Mouse (Mus musculus) spleen, adult 10 weeks (tissue): ENCODE data around the gene Zswim8. TPM values are rescaled to one million over a fixed set of nuclear protein-coding genes. Genes with fewer than 3 reads are reported as not detected.

Experiments used
- polyA plus RNA-seq: library from polyadenylated mRNA; stranded (reverse); fragments of 350-450 nt; fragmentation: Illumina TruSeq; extraction: RNeasy Lipid Tissue Mini Kit (QIAGEN cat#74804); gene quantifications from one replicate; pipeline ENCODE4 v1.2.3, GENCODE M21; 2015; ENCODE audit warnings: low replicate concordance; ENCODE audit not compliant: insufficient read depth

Zswim8 gene
- 47.2 TPM for polyA plus RNA-seq

GRCm38 (mm10) chr14:20707201-20708190 lies at the start of gene Zswim8:
TSS of gene Zswim8 (plus strand) at chr14:20707552.

DNA sequence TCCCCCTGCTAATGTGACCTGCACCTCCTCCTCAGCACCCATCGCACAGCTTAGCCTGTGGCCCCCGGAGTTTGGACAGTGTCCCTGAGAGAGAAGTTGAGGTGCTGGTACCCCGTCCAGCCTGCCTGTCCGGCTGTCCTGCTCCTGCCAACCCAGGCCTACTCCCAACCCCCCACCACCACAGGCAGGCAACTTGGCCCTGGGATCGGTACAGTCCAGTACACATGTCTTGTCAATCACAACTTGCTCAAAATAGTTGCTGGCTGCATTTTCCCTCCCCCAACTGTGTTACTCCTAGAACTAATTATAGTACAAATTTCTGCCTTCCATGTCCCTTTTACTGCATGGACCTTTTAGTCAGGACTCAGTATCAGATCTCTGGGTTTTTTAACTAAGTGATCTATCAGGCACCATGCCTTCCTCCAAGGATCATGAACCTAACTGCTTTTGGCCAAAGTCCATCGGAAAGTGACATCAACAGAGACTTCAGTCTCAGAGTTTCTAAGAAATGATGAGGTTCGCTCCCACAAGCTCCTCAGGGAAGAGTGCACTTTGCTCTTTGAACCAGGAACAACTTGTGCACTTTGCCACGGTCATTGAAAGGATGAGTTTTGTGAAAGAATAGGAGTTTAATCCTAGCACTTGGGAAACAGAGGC lies 39.1 kb upstream of the Zswim8 start, which contains the start of gene Synpo2l:
Gene Synpo2l, minus strand, starts transcription at position 201 of the 657 bp plus-strand sequence.

DNA sequence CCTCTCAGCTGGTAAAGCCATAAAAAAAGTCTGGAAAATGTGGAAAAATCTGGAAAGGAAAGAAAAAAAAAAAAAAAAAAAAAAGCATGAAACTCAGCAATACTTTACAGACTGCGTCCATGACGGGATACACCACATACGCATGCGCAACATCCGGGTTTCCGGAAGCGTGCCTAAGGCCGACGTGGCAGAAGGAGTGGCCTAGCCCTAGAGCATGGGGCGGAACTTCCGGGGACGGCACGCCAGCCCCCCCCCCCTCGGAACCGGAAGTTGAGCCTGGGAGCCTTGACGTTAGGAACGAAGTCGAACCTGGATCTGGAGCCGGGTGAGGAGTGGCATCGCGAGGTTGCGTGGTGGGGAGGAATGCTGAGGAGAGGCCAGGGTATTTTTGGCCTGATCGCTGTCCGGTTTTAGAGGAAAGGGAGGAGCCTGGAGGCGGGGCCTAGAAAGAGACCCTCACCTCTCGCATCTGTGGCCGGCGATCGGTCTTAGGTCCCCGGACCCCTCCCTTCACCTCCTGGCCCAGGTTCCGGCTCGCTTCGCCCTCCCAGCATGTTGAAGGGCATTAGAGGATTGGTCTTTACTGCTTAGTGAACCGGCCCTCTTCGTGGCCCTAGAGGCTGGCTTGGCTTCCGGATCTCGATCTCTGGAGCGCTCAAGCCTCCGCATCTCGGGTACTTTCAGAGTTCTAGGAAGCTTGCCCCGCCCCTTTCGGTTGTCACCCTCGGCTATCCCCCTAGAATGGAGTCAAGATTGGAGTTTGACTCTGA lies 33.1 kb upstream of the Zswim8 start, which contains the start of gene Sec24c:
Gene Sec24c, plus strand, starts transcription at position 245 of the 770 bp plus-strand sequence.

DNA sequence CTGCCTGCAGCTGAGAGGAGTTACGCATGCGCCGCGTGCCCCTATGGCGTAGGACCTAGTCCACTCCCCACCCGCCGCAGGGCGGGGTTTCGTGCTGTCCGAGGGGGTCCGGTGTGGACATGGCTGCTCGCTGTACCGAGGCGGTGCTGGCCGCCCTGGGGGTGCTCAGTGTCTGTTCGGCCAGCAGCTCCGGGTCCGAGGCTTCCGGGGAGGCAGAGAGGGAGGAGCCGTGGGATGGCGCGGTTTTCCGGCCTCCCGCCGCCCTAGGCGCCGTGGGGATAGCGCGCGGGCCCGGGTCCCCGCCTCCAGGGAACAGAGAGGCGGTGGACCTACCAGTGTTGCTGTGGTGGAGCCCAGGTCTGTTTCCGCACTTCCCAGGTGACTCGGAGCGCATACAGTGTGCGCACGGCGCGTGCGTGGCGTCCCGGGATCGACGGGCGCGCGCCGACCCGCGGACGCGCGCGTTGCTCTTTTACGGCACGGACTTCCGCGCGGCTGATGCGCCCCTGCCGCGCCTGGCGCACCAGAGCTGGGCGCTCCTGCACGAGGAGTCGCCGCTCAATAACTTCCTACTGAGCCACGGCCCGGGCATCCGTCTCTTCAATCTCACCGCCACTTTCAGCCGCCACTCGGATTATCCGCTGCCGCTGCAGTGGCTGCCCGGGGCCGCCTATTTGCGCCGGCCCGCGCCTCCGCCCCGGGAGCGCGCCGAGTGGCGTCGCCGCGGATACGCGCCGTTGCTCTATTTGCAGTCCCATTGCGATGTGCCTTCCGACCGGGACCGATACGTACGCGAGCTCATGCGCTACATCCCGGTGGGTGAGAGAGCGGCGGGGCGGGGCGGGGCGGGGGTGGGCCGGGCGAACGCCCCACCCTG lies 12.2 kb upstream of the Zswim8 start, which contains the start of gene Fut11:
Gene Fut11, plus strand, starts transcription at position 85 of the 877 bp plus-strand sequence.

GRCm38 (mm10) chr14:20702741-20703381 lies 4.5 kb upstream of the Zswim8 start, which contains the start of gene Chchd1:
TSS of gene Chchd1 (plus strand) at chr14:20703006.

DNA sequence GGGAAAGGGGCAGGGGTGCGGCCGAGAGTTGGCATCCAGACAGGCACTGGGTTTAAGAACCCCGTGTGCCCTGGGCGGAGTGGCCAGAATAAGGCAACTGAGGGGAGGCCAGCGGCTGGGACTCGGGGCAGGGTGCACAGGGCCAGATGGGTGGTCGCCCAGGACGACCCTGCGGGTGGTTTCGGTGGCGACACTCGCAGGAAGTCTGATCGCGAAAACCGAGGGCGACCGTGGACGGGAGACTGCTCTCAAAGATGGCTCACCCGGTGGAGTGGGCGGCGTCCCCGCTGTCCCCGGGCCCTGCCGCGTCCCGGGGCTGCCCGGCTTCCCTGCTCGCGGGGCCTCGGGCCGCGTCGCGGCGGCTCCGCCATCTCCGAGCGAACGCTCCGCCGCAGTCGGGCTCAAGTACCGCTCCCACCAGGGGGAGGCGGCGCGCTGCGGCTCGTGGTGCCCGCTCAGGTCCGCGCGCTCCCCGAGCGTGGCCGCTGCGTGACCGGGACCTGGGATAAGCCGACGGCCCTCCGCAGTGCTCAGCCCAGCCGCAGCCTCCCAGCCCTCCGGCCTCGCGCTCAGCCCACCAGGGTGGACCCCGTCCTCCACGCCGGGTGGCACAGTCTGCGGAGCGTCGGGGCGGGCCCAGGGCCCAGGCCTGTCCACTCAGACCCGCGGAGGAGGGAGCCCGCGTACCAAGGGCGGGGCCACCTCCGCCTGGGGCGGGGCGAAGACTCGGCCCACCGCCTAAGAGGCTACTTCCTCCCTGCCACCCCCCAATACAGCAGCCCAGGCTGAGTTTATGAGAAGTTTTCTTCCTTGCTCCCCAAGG lies 26.8 kb downstream of the Zswim8 start, which contains the start of gene Ndst2:
Gene Ndst2, minus strand, starts transcription at position 611 of the 823 bp plus-strand sequence.

Other genes with a start within 250 kb of the Zswim8 start
- gene Anxa7, start 227.4 kb upstream of the Zswim8 start, polyA plus RNA-seq, result 94.1 TPM
- gene Mss51, start 210.7 kb upstream of the Zswim8 start, polyA plus RNA-seq, result 4.5 TPM
- 144 TPM for gene Ppp3cb, start 161.0 kb upstream of the Zswim8 start, polyA plus RNA-seq
- 6.8 TPM for gene Usp54, start 66.5 kb upstream of the Zswim8 start, polyA plus RNA-seq
- not detected for gene Myoz1, start 51.0 kb upstream of the Zswim8 start, polyA plus RNA-seq
- not detected for gene Synpo2l, start 39.2 kb upstream of the Zswim8 start, polyA plus RNA-seq
- gene Sec24c, start 33.2 kb upstream of the Zswim8 start, polyA plus RNA-seq, result 144 TPM
- gene Fut11, start 12.6 kb upstream of the Zswim8 start, polyA plus RNA-seq, result 20.2 TPM
- 90.4 TPM for gene Chchd1, start 4.5 kb upstream of the Zswim8 start, polyA plus RNA-seq
- 38.0 TPM for gene Ndst2, start 27.0 kb downstream of the Zswim8 start, polyA plus RNA-seq
- gene Camk2g, start 86.5 kb downstream of the Zswim8 start, polyA plus RNA-seq, result 24.2 TPM
- 7.9 TPM for gene Plau, start 129.1 kb downstream of the Zswim8 start, polyA plus RNA-seq
- gene Vcl, start 221.8 kb downstream of the Zswim8 start, polyA plus RNA-seq, result 35.3 TPM